8 mouse cellular contexts compared by ENCODE assay signal in the genomic region with DNA sequence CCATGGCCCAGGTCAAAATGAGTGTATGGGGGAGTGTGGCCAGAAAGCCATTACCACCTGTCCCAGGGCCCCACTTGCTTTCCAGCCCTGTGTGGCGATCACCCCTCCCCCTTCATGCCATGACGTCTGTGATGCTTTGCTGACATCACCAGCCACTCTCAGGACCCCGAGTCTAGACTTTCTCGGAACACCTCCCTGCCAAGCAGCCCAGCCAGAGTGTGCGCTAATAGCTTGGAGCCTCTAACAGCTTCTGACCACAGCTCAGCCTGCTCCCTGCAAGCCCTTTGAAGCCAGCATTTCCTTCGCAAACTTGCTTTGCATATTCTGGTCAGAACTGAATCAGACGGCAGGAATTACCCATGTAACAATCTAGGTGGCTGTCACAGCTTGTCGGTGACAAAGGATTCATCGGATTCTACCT. TPM values are rescaled to one million over a fixed set of nuclear protein-coding genes. Genes with fewer than 3 reads are reported as not detected.
DNase-seq lines count a peak whose midpoint lies in the region; ATAC-seq and TF ChIP-seq lines count a peak whose summit lies in the region.

No protein-coding gene starts in this region.

- WGBS in lung, adult 2 months, result 41% methylated on average over 9 of the region's 9 CpGs
- 15% methylated on average over 9 of the region's 9 CpGs for WGBS in forebrain, embryonic 14.5 days
- 7% methylated on average over 9 of the region's 9 CpGs for WGBS in midbrain, embryonic 13.5 days

- H3K4me2 ChIP-seq in forebrain, embryonic 14.5 days (ENCODE audit: low read length), result peak overlapping the region; percentile 98; the same call in 1 of the 2 replicates
- peak overlapping the region; percentile 7 for H3K4me2 ChIP-seq in midbrain, embryonic 13.5 days (replicated peaks)

- DNase-seq in lung, adult 2 months, result no peak
- no peak for DNase-seq in lung, postnatal 36 days
- no peak for DNase-seq in ES-E14 (ENCODE audit: low read depth, low spot score)
- DNase-seq in forebrain, embryonic 14.5 days (ENCODE audit: low spot score), result no peak
- no peak for DNase-seq in adrenal gland, postnatal 14 days
- DNase-seq in cerebellum, postnatal 4 days (ENCODE audit: low spot score in 2 of 2), result no peak
- DNase-seq in frontal cortex, postnatal 36 days (ENCODE audit: low spot score in 2 of 2), result no peak

- peaks cover 41% of the 10 kb centered on the region for H3K4me1 ChIP-seq in lung, adult 2 months (ENCODE audit: control insufficient read depth, insufficient read depth, low read length)
- peaks cover 12 to 31% of the 10 kb centered on the region in 2 experiments; a peak in 3 of 4 replicates for H3K4me1 ChIP-seq in ES-E14 (ENCODE audit: control insufficient read depth in 2 of 2, insufficient read depth in 2 of 2, low read length in 2 of 2, poor library complexity in 1 of 2)
- H3K4me1 ChIP-seq in forebrain, embryonic 14.5 days (ENCODE audit: control insufficient read depth, insufficient read depth, low read length), result peaks cover 44% of the 10 kb centered on the region
- peaks cover 78% of the 10 kb centered on the region for H3K4me1 ChIP-seq in midbrain, embryonic 13.5 days (replicated peaks)

- peak overlapping the region; percentile 20; the same call in 1 of the 2 replicates for H3K9ac ChIP-seq in ES-E14 (ENCODE audit: insufficient read depth, low read depth, low read length, poor library complexity, severe bottlenecking)
- peak overlapping the region; percentile 6; the same call in 1 of the 2 replicates for H3K9ac ChIP-seq in forebrain, embryonic 14.5 days (ENCODE audit: low read length)
- H3K9ac ChIP-seq in midbrain, embryonic 13.5 days (replicated peaks), result no peak overlapping the region

- no peak for TF ChIP-seq CTCF in lung, adult 2 months (IDR thresholded peaks at IDR 0.05; ENCODE audit: insufficient read depth, low read length)

- H3K36me3 ChIP-seq in ES-E14 (ENCODE audit: control insufficient read depth, insufficient read depth, low read length, poor library complexity, severe bottlenecking), result peaks cover 27% of the 10 kb centered on the region
- peaks cover 6% of the 10 kb centered on the region; the same call in 1 of the 2 replicates for H3K36me3 ChIP-seq in forebrain, embryonic 14.5 days (ENCODE audit: control insufficient read depth, insufficient read depth, low read length)
- H3K36me3 ChIP-seq in midbrain, embryonic 13.5 days, result no peaks in the 10 kb centered on the region

- no peak overlapping the region for H3K4me3 ChIP-seq in lung, adult 2 months (replicated peaks; ENCODE audit: extremely low read depth, low read depth, low read length)
- peak overlapping the region; percentile 82 to 87 for H3K4me3 ChIP-seq in ES-E14 (ENCODE audit: insufficient read depth in 1 of 2, low read depth in 1 of 2, low read length in 2 of 2, poor library complexity in 1 of 2, severe bottlenecking in 1 of 2)
- no peak overlapping the region for H3K4me3 ChIP-seq in forebrain, embryonic 14.5 days (ENCODE audit: low read depth, low read length)
- no peak overlapping the region for H3K4me3 ChIP-seq in midbrain, embryonic 13.5 days (replicated peaks)

- H3K9me3 ChIP-seq in ES-E14 (ENCODE audit: control insufficient read depth, insufficient read depth, low read depth, low read length), result no peaks in the 10 kb centered on the region
- H3K9me3 ChIP-seq in forebrain, embryonic 14.5 days (replicated peaks; ENCODE audit: control insufficient read depth, low read length), result no peaks in the 10 kb centered on the region
- H3K9me3 ChIP-seq in midbrain, embryonic 13.5 days, result no peaks in the 10 kb centered on the region

- TF ChIP-seq POLR2A in lung, adult 2 months (IDR thresholded peaks at IDR 0.05; ENCODE audit: borderline replicate concordance, extremely low read depth, low read depth, low read length), result 0 out of 2 replicates have a peak, but pooled peaks have one; percentile 31

- no peak for ATAC-seq in forebrain, embryonic 14.5 days
- no peak for ATAC-seq in midbrain, embryonic 13.5 days

- no peaks in the 10 kb centered on the region; the same call in 1 of the 2 replicates for H3K27me3 ChIP-seq in forebrain, embryonic 14.5 days (replicated peaks; ENCODE audit: control insufficient read depth, insufficient read depth, low read length)
- peaks cover 42% of the 10 kb centered on the region for H3K27me3 ChIP-seq in midbrain, embryonic 13.5 days

- in situ Hi-C loops in ES-E14 (cut with MboI; ENCODE audit: low sequenced_read_pairs in 2 of 2, unreplicated experiment in 2 of 2), result no loop called here

- H3K27ac ChIP-seq in ES-E14 (ENCODE audit: insufficient read depth, low read depth, low read length, poor library complexity, severe bottlenecking), result peak overlapping the region; percentile 80
- no peak overlapping the region for H3K27ac ChIP-seq in forebrain, embryonic 14.5 days (ENCODE audit: low read depth, low read length)
- no peak overlapping the region for H3K27ac ChIP-seq in midbrain, embryonic 13.5 days

TF ChIP-seq in ES-E14, 5 proteins besides CTCF, POLR2A, EP300 and RAD21:
- TF ChIP-seq HCFC1 (IDR thresholded peaks at IDR 0.05; ENCODE audit: borderline replicate concordance, insufficient read depth, low read length) (no peak), ZNF384 (IDR thresholded peaks at IDR 0.05; ENCODE audit: low read depth, low read length) (no peak), CHD2 (IDR thresholded peaks at IDR 0.05; ENCODE audit: low read depth, low read length) (no peak), ZC3H11A (IDR thresholded peaks at IDR 0.05; ENCODE audit: borderline replicate concordance, low read depth, low read length) (no peak), MAFK (IDR thresholded peaks at IDR 0.05; ENCODE audit: insufficient read depth, low read depth, low read length) (no peak)

RNA-seq across cellular contexts. Expression of a gene that starts 4.3 kb away (rescaled TPM):
- polyA plus RNA-seq in lung, adult 2 months (2012; rRNA removed), result 32.1 and 40.6 TPM in 2 replicates
- total RNA-seq in ES-E14 (2012; rRNA removed), result 69.8 and 78.6 TPM in 2 replicates
- 8.1 and 8.7 TPM in 2 replicates for polyA plus RNA-seq in forebrain, embryonic 14.5 days (2014; fragmentation: Nextera tagmentation; extraction: Ambion mirVana)
- 8.3 and 9.3 TPM in 2 replicates for polyA plus RNA-seq in midbrain, embryonic 13.5 days (2015; fragmentation: Nextera tagmentation; extraction: Ambion mirVana)
- 4.8 and 6.5 TPM in 2 replicates for total RNA-seq in adrenal gland, postnatal 14 days (2021)

RNA-seq across cellular contexts. Expression of a gene that starts 20.5 kb away (rescaled TPM):
- polyA plus RNA-seq in lung, adult 2 months (2012; rRNA removed), result 83.2 and 104 TPM in 2 replicates
- 95.2 and 101 TPM in 2 replicates for total RNA-seq in ES-E14 (2012; rRNA removed)
- polyA plus RNA-seq in forebrain, embryonic 14.5 days (2014; fragmentation: Nextera tagmentation; extraction: Ambion mirVana), result 43.1 and 49.2 TPM in 2 replicates
- polyA plus RNA-seq in midbrain, embryonic 13.5 days (2015; fragmentation: Nextera tagmentation; extraction: Ambion mirVana), result 46.0 and 50.8 TPM in 2 replicates
- total RNA-seq in adrenal gland, postnatal 14 days (2021), result 32.9 and 39.2 TPM in 2 replicates

Comparison
In these comparisons a context has a peak if more than half of its experiments do, and no peak if none do; other contexts are left out.
1. H3K4me3 ChIP-seq: peak in ES-E14 (2 of 2); none in lung, adult 2 months (single experiment), forebrain, embryonic 14.5 days (single experiment) and midbrain, embryonic 13.5 days (single experiment).